In the genomic region with DNA sequence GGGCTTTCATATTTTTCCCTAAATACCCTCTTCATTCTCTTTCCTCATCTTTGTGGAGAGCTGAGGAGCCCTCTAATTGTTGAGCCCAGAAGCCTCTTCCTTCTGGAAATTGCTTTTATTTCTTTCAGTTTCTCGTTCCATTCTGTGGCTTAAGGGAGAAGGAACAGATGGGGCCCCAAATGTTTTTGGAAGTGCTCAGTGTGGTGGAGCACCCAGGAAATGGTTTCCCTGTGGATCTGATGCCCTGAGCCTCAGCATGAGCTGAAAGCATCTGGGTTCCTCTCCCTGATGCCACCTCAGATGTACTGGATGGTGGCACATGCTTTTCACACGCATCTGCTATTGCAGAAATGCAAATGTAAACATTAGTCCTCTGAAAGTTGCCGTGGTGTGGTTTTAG, we compare ENCODE assay signal across 23 mouse cellular contexts. TPM values are rescaled to one million over a fixed set of nuclear protein-coding genes. Genes with fewer than 3 reads are reported as not detected.
DNase-seq lines count a peak whose midpoint lies in the region; ATAC-seq lines count a peak whose summit lies in the region.
"Had no signal": no experiment of that assay in that cellular context is flagged by ENCODE, and none has a peak within 500 bp of the region (broad histone marks: within the 10 kb centered on the region; RNA-seq: fewer than 3 reads in every experiment).

No protein-coding gene starts in this region.

- intact Hi-C loops in left cerebral cortex, postnatal 25 days (cut with DNase I), result no loop called here

- 85% methylated on average over 3 of the region's 3 CpGs for WGBS in midbrain, embryonic 10.5 days
- WGBS in midbrain, embryonic 11.5 days, result 86% methylated on average over 3 of the region's 3 CpGs
- WGBS in hindbrain, embryonic 13.5 days, result 61% methylated on average over 3 of the region's 3 CpGs

- H3K27ac ChIP-seq in midbrain, embryonic 10.5 days (replicated peaks), result 0 out of 2 replicates have a peak overlapping the region, but pooled peaks have one; percentile 7
- no peak overlapping the region for H3K27ac ChIP-seq in midbrain, embryonic 11.5 days (ENCODE audit: low read depth, low read length)
- H3K27ac ChIP-seq in hindbrain, embryonic 13.5 days, result no peak overlapping the region
- H3K27ac ChIP-seq: embryonic facial prominence, embryonic 10.5 days; forebrain, embryonic 15.5 days; heart, embryonic 10.5 days; midbrain, embryonic 12.5 days; neural tube, embryonic 13.5 days had no signal

- no peak for ATAC-seq in midbrain, embryonic 11.5 days (ENCODE audit: low FRiP score)
- ATAC-seq in hindbrain, embryonic 13.5 days (ENCODE audit: low FRiP score), result no peak
- ATAC-seq: hindbrain, embryonic 16.5 days; intestine, postnatal 0 days had no signal

- DNase-seq in midbrain, embryonic 10.5 days (ENCODE audit: low spot score), result no peak
- no peak for DNase-seq in midbrain, embryonic 11.5 days (ENCODE audit: low spot score, missing footprints)
- DNase-seq in layer of hippocampus, adult 8-10 months (ENCODE audit: low spot score in 2 of 2), result peak; percentile 47 to 57
- DNase-seq in left cerebral cortex, postnatal 25 days (ENCODE audit: low spot score in 2 of 2), result peak; percentile 19 to 78
- DNase-seq in heart, postnatal 4 days, result no peak
- no peak for DNase-seq in urinary bladder, postnatal 25 days (ENCODE audit: low spot score)
- DNase-seq: cerebellum, postnatal 14 days; heart, postnatal 14 days; kidney, postnatal 10 days; lung, adult 18-20 months; thymus, adult 2 months had no signal

- H3K4me1 ChIP-seq in midbrain, embryonic 10.5 days, result peaks cover 23% of the 10 kb centered on the region
- H3K4me1 ChIP-seq in midbrain, embryonic 11.5 days (ENCODE audit: control insufficient read depth, insufficient read depth, low read length), result no peaks in the 10 kb centered on the region; the same call in 1 of the 2 replicates
- peaks cover 13% of the 10 kb centered on the region for H3K4me1 ChIP-seq in hindbrain, embryonic 13.5 days (replicated peaks)
- H3K4me1 ChIP-seq: forebrain, embryonic 15.5 days; heart, embryonic 10.5 days had no signal

- H3K4me2 ChIP-seq in midbrain, embryonic 11.5 days, result no peak overlapping the region
- H3K4me2 ChIP-seq in hindbrain, embryonic 13.5 days, result no peak overlapping the region
- H3K4me2 ChIP-seq: forebrain, embryonic 15.5 days; midbrain, embryonic 12.5 days; neural tube, embryonic 13.5 days had no signal

- H3K9ac ChIP-seq in midbrain, embryonic 11.5 days (ENCODE audit: low read length), result no peak overlapping the region
- no peak overlapping the region for H3K9ac ChIP-seq in hindbrain, embryonic 13.5 days
- H3K9ac ChIP-seq: forebrain, embryonic 15.5 days; midbrain, embryonic 12.5 days; neural tube, embryonic 13.5 days had no signal

- H3K9me3 ChIP-seq in midbrain, embryonic 10.5 days (replicated peaks), result no peaks in the 10 kb centered on the region
- no peaks in the 10 kb centered on the region for H3K9me3 ChIP-seq in midbrain, embryonic 11.5 days (ENCODE audit: control insufficient read depth, low read length)
- H3K9me3 ChIP-seq in hindbrain, embryonic 13.5 days, result no peaks in the 10 kb centered on the region
- H3K9me3 ChIP-seq: embryonic facial prominence, embryonic 10.5 days; forebrain, embryonic 15.5 days; heart, embryonic 10.5 days; midbrain, embryonic 12.5 days; neural tube, embryonic 13.5 days had no signal

- H3K4me3 ChIP-seq in midbrain, embryonic 10.5 days, result no peak overlapping the region
- no peak overlapping the region for H3K4me3 ChIP-seq in midbrain, embryonic 11.5 days (ENCODE audit: low read depth, low read length)
- H3K4me3 ChIP-seq in hindbrain, embryonic 13.5 days, result no peak overlapping the region
- H3K4me3 ChIP-seq: embryonic facial prominence, embryonic 10.5 days; forebrain, embryonic 15.5 days; heart, embryonic 10.5 days; midbrain, embryonic 12.5 days; neural tube, embryonic 13.5 days had no signal

- no peaks in the 10 kb centered on the region for H3K36me3 ChIP-seq in midbrain, embryonic 10.5 days
- H3K36me3 ChIP-seq in midbrain, embryonic 11.5 days (ENCODE audit: control insufficient read depth, insufficient read depth, low read length), result no peaks in the 10 kb centered on the region
- no peaks in the 10 kb centered on the region for H3K36me3 ChIP-seq in hindbrain, embryonic 13.5 days
- H3K36me3 ChIP-seq: embryonic facial prominence, embryonic 10.5 days; forebrain, embryonic 15.5 days; heart, embryonic 10.5 days; midbrain, embryonic 12.5 days; neural tube, embryonic 13.5 days had no signal

- H3K27me3 ChIP-seq in midbrain, embryonic 10.5 days (ENCODE audit: low read depth, poor library complexity, severe bottlenecking), result no peaks in the 10 kb centered on the region
- H3K27me3 ChIP-seq in midbrain, embryonic 11.5 days (ENCODE audit: control insufficient read depth, insufficient read depth, low read length), result no peaks in the 10 kb centered on the region; the same call in 1 of the 2 replicates
- H3K27me3 ChIP-seq in hindbrain, embryonic 13.5 days, result no peaks in the 10 kb centered on the region
- H3K27me3 ChIP-seq: forebrain, embryonic 15.5 days; midbrain, embryonic 12.5 days; neural tube, embryonic 13.5 days had no signal

RNA-seq across cellular contexts. Expression of gene Xirp2, which starts 41.4 kb away (rescaled TPM):
- polyA plus RNA-seq in midbrain, embryonic 10.5 days (2016; fragmentation: Nextera tagmentation; extraction: Ambion mirVana), result not detected in 2 replicates
- polyA plus RNA-seq in midbrain, embryonic 11.5 days (2014; fragmentation: Nextera tagmentation; extraction: Ambion mirVana), result not detected in 2 replicates
- total RNA-seq in layer of hippocampus, adult 8-10 months (2022), result under 1 TPM in 1 of 4 experiments, not detected in 3; 0.14 TPM
- under 1 TPM in 1 of 2 experiments, not detected in 1; 0.07 TPM for total RNA-seq in left cerebral cortex, postnatal 25 days (2021)
- polyA plus RNA-seq in hindbrain, embryonic 13.5 days (2015; fragmentation: Nextera tagmentation; extraction: Ambion mirVana), result not detected in 2 replicates
- total RNA-seq in heart, postnatal 4 days (2021), result 10 to 100 TPM; 36.4 to 37.8 TPM
- polyA plus RNA-seq: C2C12; embryonic facial prominence, embryonic 10.5 days; hindbrain, embryonic 16.5 days; intestine, postnatal 0 days; liver, adult 2 months; midbrain, embryonic 12.5 days; neural tube, embryonic 13.5 days had no signal

RNA-seq across cellular contexts. Expression of gene Gm26727, which starts 54.2 kb away (rescaled TPM):
- polyA plus RNA-seq in midbrain, embryonic 10.5 days (2016; fragmentation: Nextera tagmentation; extraction: Ambion mirVana), result not detected in 2 replicates
- polyA plus RNA-seq in midbrain, embryonic 11.5 days (2014; fragmentation: Nextera tagmentation; extraction: Ambion mirVana), result not detected in 2 replicates
- total RNA-seq in layer of hippocampus, adult 8-10 months (2022), result not detected
- total RNA-seq in left cerebral cortex, postnatal 25 days (2021), result not detected
- polyA plus RNA-seq in hindbrain, embryonic 13.5 days (2015; fragmentation: Nextera tagmentation; extraction: Ambion mirVana), result not detected in 2 replicates
- total RNA-seq in heart, postnatal 4 days (2021), result not detected
- total RNA-seq: gastrocnemius, postnatal 4 days; heart, postnatal 14 days; left cerebral cortex, postnatal 10 days; liver, adult 2 months had no signal
- polyA plus RNA-seq: C2C12; embryonic facial prominence, embryonic 10.5 days; forebrain, embryonic 15.5 days; heart, embryonic 10.5 days; hindbrain, embryonic 16.5 days; intestine, postnatal 0 days; liver, adult 2 months; midbrain, embryonic 12.5 days; neural tube, embryonic 13.5 days; thymus, adult 2 months had no signal

Comparison
In these comparisons a context has a peak if more than half of its experiments do, and no peak if none do; other contexts are left out.
1. DNase-seq: peak in layer of hippocampus, adult 8-10 months (2 of 2) and left cerebral cortex, postnatal 25 days (2 of 2); none in midbrain, embryonic 10.5 days (single experiment), midbrain, embryonic 11.5 days (single experiment), heart, postnatal 4 days (single experiment) and urinary bladder, postnatal 25 days (single experiment).
2. RNA of gene Xirp2, which starts 41.4 kb away (total RNA-seq): 36.4 to 37.8 TPM in heart, postnatal 4 days; 0.07 TPM in left cerebral cortex, postnatal 25 days and 0.14 TPM in layer of hippocampus, adult 8-10 months; every median in the first group is over 10 times any median in the second.